Mouse (Mus musculus): ENCODE measurements around the gene Stk10.

The Stk10 gene

DNA sequence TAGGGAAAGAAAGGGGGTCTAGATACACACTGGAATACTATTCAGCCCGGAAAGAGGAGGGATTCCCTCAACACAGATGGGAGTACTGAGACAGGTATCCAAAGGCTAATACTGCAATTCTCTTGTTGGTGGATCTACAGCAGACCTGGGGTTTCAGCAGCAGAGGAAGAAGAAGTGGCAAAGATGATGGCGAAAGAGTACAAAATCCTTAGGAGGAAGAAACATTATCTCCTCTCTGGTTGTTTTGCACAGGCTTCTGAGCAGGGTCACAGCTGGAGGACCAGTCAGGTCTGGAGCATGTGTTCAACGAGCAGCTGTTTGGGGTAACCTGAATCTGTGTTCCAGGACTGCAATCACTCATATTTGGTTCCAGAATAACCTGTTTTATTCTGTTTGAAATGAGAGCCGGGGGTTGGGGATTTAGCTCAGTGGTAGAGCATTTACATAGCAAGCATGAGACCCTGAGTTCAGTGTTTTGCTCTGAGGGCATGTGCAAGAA, 96.7 kb downstream of the Stk10 start:
- no peak for DNase-seq (ENCODE audit: low spot score in 2 of 2)

DNA sequence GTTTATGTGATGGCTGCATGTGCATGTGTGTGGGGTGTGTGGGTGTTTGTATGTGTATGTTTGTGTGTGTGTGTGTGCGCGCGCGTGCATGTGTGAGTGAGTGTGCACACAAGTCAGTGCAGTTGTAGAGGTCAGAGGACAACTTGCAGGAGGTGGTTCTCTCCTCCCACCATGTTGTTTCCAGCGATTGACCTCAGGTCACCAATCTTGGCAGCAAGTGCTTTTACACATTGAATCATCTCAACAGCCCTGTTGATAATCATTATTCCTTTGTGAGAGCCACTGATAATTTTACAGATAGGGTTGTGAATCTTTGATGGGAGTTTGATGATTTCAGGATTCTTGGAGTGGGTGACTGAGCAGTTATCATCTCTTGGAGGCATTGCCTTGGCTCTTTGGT, 99.6 kb downstream of the Stk10 start:
- DNase-seq (ENCODE audit: low spot score in 2 of 2): no peak

DNA sequence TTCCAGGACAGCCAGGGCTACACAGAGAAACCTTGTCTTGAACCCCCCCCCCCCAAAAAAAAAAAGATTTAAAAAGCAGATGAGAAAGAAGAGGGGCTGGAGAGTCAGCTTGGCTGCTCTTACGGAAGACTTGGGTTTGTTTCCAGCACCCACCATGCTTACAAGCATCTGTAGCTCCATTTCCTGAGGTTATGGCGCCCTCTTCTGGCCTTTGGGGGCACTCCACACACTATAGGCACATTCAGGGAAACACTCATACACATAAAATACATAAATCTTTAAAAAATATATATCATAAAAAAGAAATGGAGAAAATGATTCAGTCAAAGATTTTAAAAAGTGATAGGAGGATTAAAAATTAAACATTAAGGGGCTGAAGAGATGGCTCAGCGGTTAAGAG, 100.4 kb downstream of the Stk10 start:
- no peak for DNase-seq (ENCODE audit: low spot score in 2 of 2)

DNA sequence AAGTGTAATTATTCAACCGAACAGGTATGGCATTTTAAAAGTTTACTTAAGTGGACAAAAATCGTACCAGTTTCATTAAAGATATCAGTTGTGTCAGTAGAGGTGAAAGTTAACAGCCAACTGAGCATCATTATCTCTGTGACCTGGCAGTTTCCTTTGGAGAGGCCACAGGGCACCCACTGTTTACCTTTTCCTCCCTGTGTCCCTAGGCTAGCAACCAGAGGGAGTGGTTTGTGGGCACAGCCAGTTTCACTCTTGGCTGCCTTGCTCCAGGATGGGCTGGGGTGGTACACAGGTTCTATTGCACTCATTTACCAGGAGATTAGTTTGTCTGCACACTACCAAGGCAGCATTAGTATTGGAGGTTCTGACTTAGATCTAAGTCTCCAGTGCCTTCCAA, 101.0 kb downstream of the Stk10 start:
- no peak for DNase-seq (ENCODE audit: low spot score in 2 of 2)

DNA sequence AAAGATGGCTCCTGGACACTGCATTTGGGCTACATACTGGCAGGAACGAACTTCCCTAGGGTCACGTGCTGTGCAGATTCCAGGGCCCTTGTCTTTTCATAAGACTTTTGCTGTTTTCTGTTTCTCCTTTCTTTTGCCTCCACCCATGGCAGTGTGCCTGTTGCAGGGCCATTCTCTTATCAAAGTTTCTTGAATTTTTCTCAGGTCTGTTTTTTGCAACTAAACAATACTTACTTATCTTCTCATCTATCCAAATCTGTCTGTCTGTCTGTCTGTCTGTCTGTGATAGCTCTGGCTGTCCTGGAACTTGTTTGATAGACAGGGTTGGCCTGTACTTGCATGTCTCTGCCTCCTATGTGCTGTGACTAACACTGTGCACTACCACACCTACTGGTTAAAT, 101.7 kb downstream of the Stk10 start:
- DNase-seq (ENCODE audit: low spot score in 2 of 2): no peak

DNA sequence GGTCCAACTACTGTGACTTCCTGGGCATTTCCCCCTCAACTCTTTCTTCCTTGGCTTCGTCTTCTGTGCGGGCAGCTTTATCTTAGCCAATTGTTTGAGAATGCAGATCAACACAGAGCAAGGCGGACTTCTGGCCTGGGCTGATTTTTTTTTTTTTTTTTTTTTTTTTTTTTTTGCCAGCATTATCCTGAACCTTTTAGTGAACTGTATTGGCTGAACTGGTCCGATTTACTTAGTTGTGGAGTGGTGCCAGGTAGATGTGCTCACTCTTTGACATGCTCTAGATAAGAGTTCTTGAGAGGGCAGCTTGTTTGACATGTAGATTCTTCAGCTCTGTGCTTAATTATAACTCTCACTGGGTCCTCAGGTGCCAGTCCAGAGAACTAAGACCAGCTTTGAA, 103.2 kb downstream of the Stk10 start:
- DNase-seq (ENCODE audit: low spot score in 2 of 2): no peak

DNA sequence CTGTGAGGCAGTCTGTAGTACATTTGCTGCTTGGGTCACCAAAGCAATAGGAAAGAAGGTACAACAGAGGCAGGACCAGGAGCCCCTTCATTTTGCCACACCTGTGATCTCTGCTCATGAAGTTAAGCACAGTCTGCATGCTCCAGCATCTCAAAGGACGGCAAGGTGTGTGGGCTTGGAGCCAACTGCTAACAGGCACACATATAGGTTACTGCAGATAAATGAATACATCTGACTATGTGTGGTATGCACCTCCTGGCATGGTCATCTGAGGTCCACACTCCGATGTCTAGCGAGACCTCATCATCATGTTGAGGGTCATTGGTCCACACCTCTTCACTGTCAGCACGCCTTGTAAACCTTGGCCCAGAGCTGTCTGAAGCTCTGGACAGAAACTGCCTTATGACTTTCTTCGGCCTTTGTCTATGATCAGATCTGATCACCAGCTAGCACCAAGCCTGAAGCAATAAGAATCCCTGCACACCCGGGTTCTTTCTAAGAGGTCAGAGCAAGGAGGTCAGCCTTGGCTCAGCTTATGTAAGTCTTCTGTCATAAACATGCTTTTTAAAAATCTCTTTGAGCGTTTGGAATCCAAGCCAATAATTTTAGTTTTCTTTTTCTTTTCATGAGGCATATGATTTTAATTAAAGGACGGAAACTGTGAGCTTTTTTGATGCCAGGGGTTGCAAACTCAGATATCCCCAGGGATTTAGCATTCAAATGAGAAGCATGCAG, 105.6 kb downstream of the Stk10 start:
- no peak for DNase-seq (ENCODE audit: low spot score in 2 of 2)

DNA sequence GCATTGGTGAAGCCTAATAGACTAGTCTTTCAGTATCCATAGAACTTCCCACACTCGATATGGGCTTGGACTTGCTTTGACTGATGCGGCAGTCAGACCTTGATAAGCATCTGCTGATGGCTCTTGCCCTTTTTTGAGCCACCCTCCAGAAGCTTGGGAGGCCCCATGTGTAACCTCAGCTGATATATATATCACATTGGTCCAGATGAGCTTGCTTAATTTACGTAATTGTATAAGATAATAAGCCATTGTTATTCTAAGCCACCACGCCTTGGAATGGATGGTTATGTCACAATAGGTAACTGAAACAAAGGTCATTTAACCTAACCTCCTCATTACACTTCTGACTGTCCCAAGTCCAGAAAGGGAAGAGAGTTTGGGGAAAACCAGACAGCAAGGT, 107.5 kb downstream of the Stk10 start:
- no peak for DNase-seq (ENCODE audit: low spot score in 2 of 2)

DNA sequence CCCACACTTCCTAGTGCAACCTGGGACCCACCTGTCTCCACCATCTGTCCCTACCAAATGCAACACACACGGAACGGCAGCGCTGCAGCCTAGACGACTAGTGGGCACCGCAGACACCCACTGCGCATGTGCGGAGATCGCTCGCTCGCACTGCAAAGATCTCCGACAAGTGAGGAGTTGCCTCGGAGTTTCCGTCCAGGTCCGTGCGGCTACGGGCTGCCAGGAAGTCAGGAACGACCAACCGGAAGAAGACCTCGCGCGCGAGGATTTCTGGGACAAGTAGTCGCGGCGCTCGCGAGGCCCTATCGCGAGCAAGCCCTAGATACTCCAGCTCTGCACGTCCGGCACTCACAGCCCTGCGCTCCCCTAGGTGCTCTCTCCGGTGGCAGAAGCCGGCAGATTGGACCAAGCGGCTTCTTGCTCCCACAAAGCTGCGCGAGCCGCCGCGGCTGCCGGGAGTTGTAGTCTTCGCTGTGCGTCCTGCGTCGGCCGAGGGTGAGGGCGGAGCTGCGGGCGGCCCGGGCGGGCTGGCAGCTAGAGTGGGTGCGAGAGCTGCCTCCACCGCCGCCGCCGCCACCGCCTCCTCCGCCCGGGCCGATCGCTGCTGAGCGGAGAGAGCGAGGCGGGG, 109.3 kb downstream of the Stk10 start, which contains the start of gene Fbxw11:
Fbxw11 (plus strand) TSS at position 476 of the 628 bp plus-strand sequence.
- DNase-seq (ENCODE audit: low spot score in 2 of 2): peak; percentile 91 to 92

DNA sequence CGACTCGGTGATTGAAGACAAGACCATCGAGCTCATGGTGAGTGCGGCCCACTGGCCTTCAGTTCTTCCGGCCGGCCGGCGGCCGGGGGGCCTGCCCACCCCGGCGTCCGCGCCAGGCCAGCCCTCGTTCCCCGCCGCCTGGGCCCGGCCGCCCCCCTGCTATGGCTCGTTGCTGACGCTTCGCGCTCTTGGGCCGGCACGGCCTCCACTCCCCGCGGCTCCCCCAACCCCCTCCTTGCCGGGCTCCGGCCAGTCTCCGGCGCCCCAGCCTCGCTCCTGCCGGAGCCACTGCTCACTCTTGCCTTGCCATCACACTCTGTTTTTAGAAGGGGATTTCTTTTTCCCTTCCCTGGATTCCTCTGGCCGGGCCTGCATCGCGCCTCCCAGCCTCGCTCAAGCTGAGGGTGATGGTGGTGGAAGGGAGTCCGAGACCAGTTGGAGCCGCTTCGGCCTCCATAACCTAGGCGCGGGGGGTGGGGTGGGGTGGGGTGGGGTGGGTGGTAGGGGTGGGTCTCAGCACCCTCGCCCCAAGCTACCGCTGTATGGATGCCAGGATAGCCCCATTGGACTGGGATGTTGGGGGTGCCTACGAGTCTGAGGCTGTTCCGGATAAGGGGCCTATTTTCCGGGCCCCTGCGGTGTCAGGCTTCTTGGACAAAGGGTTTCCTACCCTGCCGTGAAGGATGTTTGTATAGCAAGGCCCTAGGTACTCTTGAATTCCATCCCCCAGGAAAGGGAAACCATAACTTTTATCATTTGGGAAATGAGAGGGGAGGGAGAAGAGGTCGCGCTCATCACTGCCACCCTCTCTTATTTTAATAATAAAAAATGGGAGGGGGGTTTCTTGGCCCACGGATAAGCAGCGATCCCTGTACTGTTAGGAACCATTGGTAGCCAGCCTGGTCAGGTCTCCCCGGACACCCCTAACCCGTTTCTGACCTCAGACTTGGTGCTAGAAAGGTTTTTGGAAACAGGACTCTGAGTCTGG, 110.1 kb downstream of the Stk10 start:
- peak in 1 of 2 experiments; percentile 69 for DNase-seq (ENCODE audit: low spot score in 2 of 2)

DNA sequence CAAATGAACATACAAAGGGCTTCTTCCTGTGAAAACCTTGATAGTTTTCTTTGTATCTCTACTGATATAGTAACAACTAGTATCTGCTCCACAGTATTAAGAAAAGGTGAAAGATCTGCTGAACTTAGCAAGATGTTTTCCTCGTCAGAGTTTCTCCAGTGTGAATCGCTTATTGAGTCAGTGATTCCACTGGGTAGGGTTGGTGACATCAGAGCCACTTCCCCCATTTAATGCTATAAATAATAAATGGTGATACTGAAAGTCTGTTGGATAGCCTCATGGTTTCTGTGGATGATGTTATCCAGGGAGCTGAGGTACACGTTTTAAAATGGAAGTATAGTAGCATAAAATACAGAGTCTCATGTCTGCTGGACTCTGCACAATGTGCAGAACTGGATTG, 110.9 kb downstream of the Stk10 start:
- DNase-seq (ENCODE audit: low spot score in 2 of 2): no peak

DNA sequence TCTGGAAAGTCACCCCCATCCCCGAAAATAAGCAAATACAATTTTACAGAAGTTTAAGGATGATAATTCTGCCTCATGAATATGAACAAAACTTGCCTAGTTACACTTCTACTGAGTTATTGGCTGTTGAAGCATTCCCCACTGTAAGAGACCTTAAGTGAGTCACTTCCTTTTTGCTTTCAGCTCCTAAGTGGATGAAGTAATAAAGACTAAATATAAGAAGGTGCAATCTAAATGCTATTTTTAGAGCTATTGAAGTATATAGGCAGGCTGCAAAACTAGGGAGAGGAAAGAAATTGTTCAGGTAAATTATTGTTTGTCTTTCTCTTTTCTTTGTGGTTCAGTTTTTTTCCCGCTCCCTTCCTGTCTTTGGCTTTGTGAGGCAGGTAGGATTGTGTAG, 114.2 kb downstream of the Stk10 start:
- DNase-seq (ENCODE audit: low spot score in 2 of 2): no peak

DNA sequence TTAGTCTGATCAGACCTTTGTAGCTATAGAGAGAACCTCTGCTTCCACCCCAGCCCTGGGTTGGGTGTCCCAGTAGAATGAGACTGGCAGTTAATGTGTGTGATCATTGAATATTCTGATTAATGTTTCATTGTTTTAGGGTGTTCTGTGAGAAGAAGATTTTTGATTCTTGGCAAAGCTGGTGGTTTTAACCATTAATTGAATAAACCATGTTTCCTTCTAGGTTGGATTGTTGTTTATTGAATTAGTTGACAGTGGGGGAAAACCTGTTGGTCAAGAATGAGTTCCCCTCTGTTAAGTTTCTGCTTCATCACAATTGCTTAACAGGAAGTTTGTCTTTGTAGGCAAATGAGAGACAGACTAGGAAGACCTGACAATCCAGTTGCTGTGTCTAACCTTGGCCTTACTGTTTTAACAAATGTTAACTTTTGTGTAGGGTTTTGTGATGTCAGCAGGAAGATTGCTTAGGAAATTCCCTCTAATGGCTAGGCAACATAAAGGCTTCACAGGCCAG, 117.2 kb downstream of the Stk10 start:
- DNase-seq (ENCODE audit: low spot score in 2 of 2): no peak

DNA sequence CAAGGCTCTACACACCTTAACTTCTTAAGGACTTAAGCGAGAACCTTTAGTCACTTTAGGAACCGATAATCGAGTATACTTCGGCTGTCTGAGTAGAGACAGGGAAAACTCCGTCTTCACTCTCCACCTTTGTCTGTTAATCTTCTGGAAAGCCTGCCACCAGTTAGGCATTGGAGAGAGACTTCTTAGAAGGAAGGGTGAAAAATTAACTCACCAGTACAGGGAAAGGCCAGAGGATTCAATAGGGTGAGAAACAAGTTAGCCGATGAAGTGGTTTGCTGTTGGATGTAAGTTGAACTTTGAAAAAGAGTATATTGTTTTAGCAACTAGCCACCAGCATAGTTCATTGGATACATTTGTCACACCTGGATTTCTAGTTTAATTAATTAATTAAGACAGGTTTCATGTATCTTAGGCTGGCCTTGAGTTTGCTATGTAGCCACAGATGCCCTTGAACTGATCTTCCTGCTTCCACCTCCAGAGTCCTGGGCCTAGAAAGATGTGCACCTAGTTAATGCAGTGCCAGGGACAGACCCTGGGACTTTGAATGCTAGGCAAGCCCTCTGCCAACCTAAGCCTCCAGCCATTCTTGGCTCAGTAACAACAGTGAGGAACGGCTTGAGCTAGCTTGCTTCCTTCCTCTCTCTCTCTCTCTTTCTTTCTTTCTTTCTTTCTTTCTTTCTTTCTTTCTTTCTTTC, 117.9 kb downstream of the Stk10 start:
- DNase-seq (ENCODE audit: low spot score in 2 of 2): no peak

DNA sequence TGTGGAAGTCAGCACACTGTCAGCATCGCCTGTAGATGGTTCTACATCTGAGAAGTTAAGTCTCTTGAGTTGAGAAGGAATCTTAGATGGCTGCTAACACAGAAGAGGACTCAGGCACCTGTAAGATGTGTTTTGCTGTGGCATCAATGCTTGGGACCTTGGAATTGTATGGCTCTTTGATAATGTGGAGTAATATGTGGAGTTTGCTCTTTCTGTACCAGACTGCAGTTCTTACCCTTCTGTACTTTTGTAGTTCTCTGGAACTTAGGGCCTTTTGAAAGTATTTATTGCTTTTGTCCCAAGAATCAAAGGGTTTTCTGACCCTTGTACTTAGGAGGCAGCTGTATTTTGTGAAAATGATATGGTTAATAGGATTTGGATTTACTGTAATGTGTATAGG, 118.6 kb downstream of the Stk10 start:
- DNase-seq (ENCODE audit: low spot score in 2 of 2): no peak

DNA sequence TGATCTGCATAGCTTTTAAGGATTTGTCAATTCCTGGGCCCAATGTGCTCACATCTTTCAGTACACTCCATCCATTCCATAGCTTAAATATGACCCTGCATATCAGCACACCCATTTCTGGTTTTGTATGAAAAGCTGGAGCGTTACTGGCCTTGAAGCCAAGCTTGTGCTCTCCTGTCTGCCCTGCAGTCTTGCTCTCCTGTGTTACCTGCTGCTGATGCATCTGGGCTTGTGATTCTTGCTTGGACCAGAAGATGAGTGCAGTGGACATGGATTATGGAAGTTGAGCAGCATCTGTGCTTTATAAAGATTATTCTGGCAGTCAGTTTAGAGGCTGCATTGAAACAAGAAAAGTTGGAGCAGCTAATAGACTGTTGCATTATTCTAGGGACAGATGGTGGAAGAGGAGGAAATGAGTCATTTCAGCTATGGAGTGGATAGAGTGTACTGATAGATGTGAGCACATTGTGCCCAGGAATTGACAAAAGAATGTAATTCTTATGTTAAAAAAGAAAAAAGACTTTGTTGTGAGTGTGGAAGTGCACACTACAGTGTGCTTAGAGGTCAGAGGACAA, 129.1 kb downstream of the Stk10 start:
- DNase-seq (ENCODE audit: low spot score in 2 of 2): no peak

DNA sequence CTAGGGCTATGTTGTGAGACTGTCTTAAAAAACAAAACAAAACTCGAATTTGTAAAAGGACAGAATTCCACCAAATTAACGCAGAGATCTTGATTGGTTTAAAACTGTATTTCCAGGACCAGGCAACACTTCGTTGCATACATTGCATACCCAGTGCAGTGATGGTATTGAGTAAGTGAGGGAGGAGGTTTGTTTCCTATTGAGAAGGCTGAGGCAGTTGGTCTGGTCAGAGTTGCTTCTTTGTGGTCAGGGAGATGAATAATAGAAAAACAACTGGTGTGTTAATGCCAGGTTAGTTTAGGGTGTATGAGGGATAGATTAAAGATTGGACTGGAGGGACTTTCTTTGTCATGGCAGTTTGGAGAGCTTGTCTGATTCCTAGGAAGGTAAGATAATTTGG, 132.5 kb downstream of the Stk10 start:
- DNase-seq (ENCODE audit: low spot score in 2 of 2): no peak

DNA sequence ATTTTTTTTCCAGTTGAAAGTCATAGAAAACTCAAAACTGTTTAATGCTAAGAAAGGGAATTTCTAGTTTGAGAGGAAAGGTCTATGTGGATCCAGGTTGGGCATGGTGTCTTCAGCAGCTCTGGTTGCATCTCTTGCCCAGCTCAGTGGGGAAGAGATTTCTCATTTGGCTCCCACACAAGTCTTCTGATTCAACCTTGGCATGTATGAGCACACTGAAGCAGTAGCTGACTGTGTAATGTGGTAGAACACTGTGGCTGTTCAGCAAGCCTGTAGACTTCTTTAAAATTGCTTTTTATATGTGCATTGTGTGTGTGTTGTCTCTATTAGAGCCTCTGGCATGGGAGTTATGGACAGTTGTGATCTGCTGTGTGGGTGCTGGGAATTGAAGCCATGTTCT, 133.9 kb downstream of the Stk10 start:
- no peak for DNase-seq (ENCODE audit: low spot score in 2 of 2)

DNA sequence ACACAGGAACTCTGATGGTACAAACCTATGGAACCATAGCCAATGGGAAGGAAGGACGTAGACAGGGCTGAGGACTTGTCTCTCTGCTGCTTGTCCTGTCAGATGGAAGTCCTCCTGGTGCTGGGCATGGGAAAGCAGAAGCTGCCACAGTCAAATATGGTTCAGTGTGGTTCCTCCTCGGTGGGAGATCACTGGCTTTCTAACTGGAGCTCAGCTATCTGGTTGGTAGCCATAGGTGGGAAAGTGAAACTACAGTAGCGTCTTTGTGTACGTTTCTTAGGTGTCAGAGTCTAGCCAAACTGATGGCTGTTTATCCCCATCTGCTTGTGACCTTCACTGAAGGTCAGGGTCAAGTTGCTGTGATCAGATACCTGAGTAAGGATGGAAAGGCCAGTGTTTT, 138.4 kb downstream of the Stk10 start:
- DNase-seq (ENCODE audit: low spot score in 2 of 2): no peak

Measured in urinary bladder, postnatal 4 days (tissue).